Comparison of ENCODE assay signal across 8 mouse cellular contexts in the genomic region with DNA sequence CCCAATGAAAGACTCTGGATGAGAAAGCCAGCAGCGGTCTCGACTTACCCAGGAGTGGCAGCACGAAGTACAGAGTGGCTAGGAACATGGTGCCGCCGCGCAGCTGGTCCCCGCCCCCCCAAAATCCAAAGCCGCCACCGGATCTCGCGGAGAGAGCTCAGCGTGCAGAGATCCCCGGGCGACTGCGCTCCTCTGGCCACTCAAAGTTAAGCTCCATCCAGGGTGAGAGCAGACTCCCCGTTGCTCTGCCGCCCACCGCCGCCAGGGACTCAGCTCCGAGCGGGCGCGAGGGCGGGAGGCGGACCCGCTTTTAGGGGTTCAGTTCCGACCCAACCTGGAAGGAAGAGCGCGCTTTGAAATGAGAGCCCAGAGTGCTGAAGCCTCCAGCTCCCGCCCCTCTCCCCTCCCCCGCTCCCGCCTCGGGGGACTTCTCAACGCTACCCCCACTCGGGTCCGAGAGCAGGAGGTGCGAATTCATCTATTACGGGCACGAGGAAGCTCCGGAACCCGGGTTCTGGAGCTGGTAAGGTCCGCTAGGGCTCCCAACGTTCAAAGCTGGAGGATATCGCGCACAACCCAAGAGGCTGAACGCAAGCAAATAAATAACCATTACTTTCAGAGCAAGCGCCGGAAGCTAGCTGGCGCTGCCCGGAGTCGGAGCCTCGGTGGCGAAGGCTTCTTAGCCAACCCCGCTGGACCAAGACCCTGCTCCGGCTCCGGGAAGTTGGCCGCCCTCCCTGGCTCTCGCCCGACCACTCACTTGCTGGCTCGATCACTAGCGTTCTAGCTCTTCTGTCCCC. TPM values are rescaled to one million over a fixed set of nuclear protein-coding genes. Genes with fewer than 3 reads are reported as not detected.
DNase-seq lines count a peak whose midpoint lies in the region; ATAC-seq lines count a peak whose summit lies in the region.

No protein-coding gene starts in this region.

- H3K4me1 ChIP-seq in forebrain, embryonic 14.5 days (ENCODE audit: control insufficient read depth, insufficient read depth, low read length) = peaks cover 22% of the 10 kb centered on the region
- 0 out of 2 replicates have a peak, but pooled peaks cover 3% of the 10 kb centered on the region for H3K4me1 ChIP-seq in liver, embryonic 15.5 days (replicated peaks)
- peaks cover 57% of the 10 kb centered on the region for H3K4me1 ChIP-seq in neural tube, embryonic 12.5 days

- DNase-seq in urinary bladder, adult 2 months (ENCODE audit: low spot score) = peak; percentile 38
- no peak for DNase-seq in urinary bladder, postnatal 10 days (ENCODE audit: low spot score)
- peak; percentile 56 for DNase-seq in forebrain, embryonic 14.5 days (ENCODE audit: low spot score)
- DNase-seq in heart, postnatal 10 days = peak; percentile 50 to 52
- DNase-seq in layer of hippocampus, adult 18-20 months (ENCODE audit: low spot score in 2 of 2) = peak; percentile 32 to 67
- DNase-seq in thymus, postnatal 25 days = peak; percentile 66

- H3K4me2 ChIP-seq in forebrain, embryonic 14.5 days (ENCODE audit: low read length) = peak overlapping the region; percentile 96
- peak overlapping the region; percentile 62 for H3K4me2 ChIP-seq in liver, embryonic 15.5 days
- peak overlapping the region; percentile 92 for H3K4me2 ChIP-seq in neural tube, embryonic 12.5 days (replicated peaks)

- peak overlapping the region; percentile 45 for H3K4me3 ChIP-seq in forebrain, embryonic 14.5 days (ENCODE audit: low read depth, low read length)
- H3K4me3 ChIP-seq in liver, embryonic 15.5 days (replicated peaks) = peak overlapping the region; percentile 48
- H3K4me3 ChIP-seq in neural tube, embryonic 12.5 days = peak overlapping the region; percentile 43

- H3K36me3 ChIP-seq in forebrain, embryonic 14.5 days (ENCODE audit: control insufficient read depth, insufficient read depth, low read length) = no peaks in the 10 kb centered on the region
- H3K36me3 ChIP-seq in liver, embryonic 15.5 days (replicated peaks) = no peaks in the 10 kb centered on the region
- H3K36me3 ChIP-seq in neural tube, embryonic 12.5 days = no peaks in the 10 kb centered on the region

- intact Hi-C loops in heart, postnatal 10 days (cut with DNase I) = no loop called here

- peaks cover 24% of the 10 kb centered on the region for H3K27me3 ChIP-seq in forebrain, embryonic 14.5 days (replicated peaks; ENCODE audit: control insufficient read depth, insufficient read depth, low read length)
- H3K27me3 ChIP-seq in liver, embryonic 15.5 days = peaks cover 71% of the 10 kb centered on the region
- no peaks in the 10 kb centered on the region for H3K27me3 ChIP-seq in neural tube, embryonic 12.5 days (replicated peaks)

- under 1% methylated on average over 57 of the region's 61 CpGs for WGBS in forebrain, embryonic 14.5 days
- WGBS in liver, embryonic 15.5 days (ENCODE audit: insufficient replicate concordance) = under 1% methylated on average over 58 of the region's 61 CpGs
- under 1% methylated on average over 61 of the region's 61 CpGs for WGBS in neural tube, embryonic 12.5 days

- ATAC-seq in forebrain, embryonic 14.5 days = peak; percentile 13
- ATAC-seq in liver, embryonic 15.5 days (ENCODE audit: insufficient read depth) = no peak
- peak; percentile 34 for ATAC-seq in neural tube, embryonic 12.5 days (ENCODE audit: low FRiP score, low read depth)

- no peaks in the 10 kb centered on the region for H3K9me3 ChIP-seq in forebrain, embryonic 14.5 days (replicated peaks; ENCODE audit: control insufficient read depth, low read length)
- H3K9me3 ChIP-seq in liver, embryonic 15.5 days (replicated peaks) = no peaks in the 10 kb centered on the region
- H3K9me3 ChIP-seq in neural tube, embryonic 12.5 days = no peaks in the 10 kb centered on the region

- H3K9ac ChIP-seq in forebrain, embryonic 14.5 days (ENCODE audit: low read length) = peak overlapping the region; percentile 57
- no peak overlapping the region; the same call in 1 of the 2 replicates for H3K9ac ChIP-seq in liver, embryonic 15.5 days
- H3K9ac ChIP-seq in neural tube, embryonic 12.5 days = peak overlapping the region; percentile 75

- peak overlapping the region; percentile 23 for H3K27ac ChIP-seq in forebrain, embryonic 14.5 days (ENCODE audit: low read depth, low read length)
- no peak overlapping the region for H3K27ac ChIP-seq in liver, embryonic 15.5 days (replicated peaks)
- H3K27ac ChIP-seq in neural tube, embryonic 12.5 days = peak overlapping the region; percentile 7

RNA-seq across cellular contexts. Expression of a gene that starts 1.2 kb away (rescaled TPM):
- polyA plus RNA-seq in urinary bladder, adult 2 months (2012; rRNA removed) = 4.7 and 6.4 TPM in 2 replicates
- 11.6 and 13.1 TPM in 2 replicates for polyA plus RNA-seq in forebrain, embryonic 14.5 days (2014; fragmentation: Nextera tagmentation; extraction: Ambion mirVana)
- 1 to 10 TPM; 3.3 to 3.5 TPM for total RNA-seq in heart, postnatal 10 days (2021)
- total RNA-seq in layer of hippocampus, adult 18-20 months (2021) = 10 to 100 TPM; 59.7 to 68.9 TPM
- 6.2 and 6.6 TPM in 2 replicates for polyA plus RNA-seq in liver, embryonic 15.5 days (2015; fragmentation: Nextera tagmentation; extraction: Ambion mirVana)
- polyA plus RNA-seq in neural tube, embryonic 12.5 days (2016; fragmentation: Nextera tagmentation; extraction: Ambion mirVana) = 62.1 and 76.4 TPM in 2 replicates

RNA-seq across cellular contexts. Expression of a gene that starts 57.3 kb away (rescaled TPM):
- not detected in 2 replicates for polyA plus RNA-seq in urinary bladder, adult 2 months (2012; rRNA removed)
- polyA plus RNA-seq in forebrain, embryonic 14.5 days (2014; fragmentation: Nextera tagmentation; extraction: Ambion mirVana) = not detected in 2 replicates
- not detected for total RNA-seq in heart, postnatal 10 days (2021)
- total RNA-seq in layer of hippocampus, adult 18-20 months (2021) = not detected
- not detected in 2 replicates for polyA plus RNA-seq in liver, embryonic 15.5 days (2015; fragmentation: Nextera tagmentation; extraction: Ambion mirVana)
- polyA plus RNA-seq in neural tube, embryonic 12.5 days (2016; fragmentation: Nextera tagmentation; extraction: Ambion mirVana) = not detected in 2 replicates
